Mouse (Mus musculus) stomach, postnatal 0 days (tissue): ENCODE data around the gene Nelfb.

Experiments
- CTCF ChIP-seq: IDR thresholded peaks from 2 replicates; pipeline ENCODE4 v1.5.1; 2016; ENCODE audit warnings: antibody characterized with exemption, low read depth, mild to moderate bottlenecking, moderate library complexity
- EP300 ChIP-seq: optimal IDR thresholded peaks from 2 replicates; pipeline ENCODE3; 2016; ENCODE audit warnings: antibody characterized with exemption

GRCm38 (mm10) chr2:25184496-25184895 is 26.8 kb downstream of the Nelfb start:
- no peak for TF ChIP-seq EP300
- TF ChIP-seq CTCF = no peak
